Mouse (Mus musculus) brain, embryonic 14.5 days (tissue): ENCODE data around the gene Tmem179b. TPM values are rescaled to one million over a fixed set of nuclear protein-coding genes. Genes with fewer than 3 reads are reported as not detected.
A peak's percentile ranks its signal among the peaks of the same experiment; 100 is the strongest.

Source experiments
- DNase-seq: peaks from one replicate; pipeline ENCODE4 v3.0.0-alpha.2; 2011; ENCODE audit warnings: low read depth
- CTCF ChIP-seq: fragments of 200-500 bp; IDR thresholded peaks from 2 replicates; pipeline ENCODE4 v1.5.1; 2012; ENCODE audit warnings: inconsistent platforms, mild to moderate bottlenecking, moderate library complexity, borderline replicate concordance; ENCODE audit not compliant: insufficient read depth, insufficient read length; ENCODE audit errors: extremely low read depth
- POLR2A ChIP-seq: fragments of 200-500 bp; IDR thresholded peaks from 2 replicates; pipeline ENCODE4 v1.6.1; 2012; ENCODE audit warnings: mild to moderate bottlenecking, inconsistent platforms, borderline replicate concordance; ENCODE audit not compliant: poor library complexity, insufficient read depth, insufficient read length, severe bottlenecking; ENCODE audit errors: extremely low read depth
- polyA plus RNA-seq: library from polyadenylated mRNA; depleted of rRNA; stranded (reverse); fragments of >200 nt; gene quantifications from 2 replicates; pipeline ENCODE4 v1.2.3, GENCODE M21; 2012; rRNA removed

Gene Tmem179b
- 25.4 and 37.6 TPM in 2 replicates for polyA plus RNA-seq

DNA sequence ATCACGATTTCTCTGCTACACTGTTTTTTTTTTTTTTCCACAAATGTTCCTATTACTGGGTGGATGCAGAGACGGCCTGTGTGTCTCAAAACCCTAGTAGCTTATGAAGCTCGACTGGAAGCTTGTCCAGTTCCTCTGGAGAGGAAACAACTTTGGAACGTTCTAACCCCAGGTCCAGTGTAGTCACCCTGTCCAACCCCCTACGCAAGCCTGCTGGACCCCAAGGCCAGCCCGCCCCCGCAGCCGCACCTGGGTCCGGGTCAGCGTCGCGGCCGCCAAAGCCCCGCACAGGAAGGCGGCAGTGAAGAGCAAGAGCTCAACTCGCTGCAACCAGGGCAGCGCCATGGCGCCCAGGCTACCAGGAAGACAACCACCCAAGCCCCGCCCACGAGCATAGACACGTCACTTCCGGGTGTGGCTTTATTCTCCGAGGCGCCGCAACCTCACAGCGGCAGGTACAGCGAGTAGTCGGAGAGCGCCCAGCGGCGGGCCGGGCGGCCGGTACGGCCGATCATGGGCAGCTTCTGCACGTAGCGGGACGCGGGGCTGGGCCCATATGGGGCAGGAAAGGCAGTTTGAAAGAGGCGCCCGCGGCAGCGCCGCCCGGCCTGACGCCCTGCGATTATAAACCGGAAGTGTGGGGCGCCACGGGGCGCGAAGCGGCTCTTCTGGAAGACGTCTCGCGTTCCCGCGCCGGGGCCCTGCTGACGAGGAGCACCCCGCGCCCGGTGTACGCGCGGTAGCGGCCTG, at the start of gene Tmem179b:
Tmem179b (minus strand) TSS at position 382 of the 750 bp plus-strand sequence.
- TF ChIP-seq POLR2A (peak; percentile 82; the same call in 1 of the 2 replicates), CTCF (no peak)
- peak; percentile 97 for DNase-seq

DNA sequence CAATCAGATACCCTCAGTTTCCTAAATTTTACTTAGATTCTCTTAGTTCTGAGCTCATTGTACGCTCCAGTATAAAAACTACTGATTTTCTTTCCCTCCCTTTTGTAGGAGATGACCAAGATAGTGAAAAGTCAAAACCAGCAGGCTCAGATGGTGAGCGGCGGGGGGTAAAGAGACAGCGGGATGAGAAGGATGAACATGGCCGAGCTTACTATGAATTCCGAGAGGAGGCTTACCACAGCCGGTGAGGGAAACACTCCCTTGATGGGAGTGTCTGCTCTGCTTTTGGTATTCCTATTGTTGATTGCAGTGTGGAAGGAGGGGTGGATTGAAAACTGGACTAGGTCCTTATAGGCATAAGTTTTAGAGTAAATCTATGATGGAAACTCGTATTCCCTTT, 48.4 kb upstream of the Tmem179b start:
- TF ChIP-seq CTCF (no peak), POLR2A (no peak)
- DNase-seq = no peak

DNA sequence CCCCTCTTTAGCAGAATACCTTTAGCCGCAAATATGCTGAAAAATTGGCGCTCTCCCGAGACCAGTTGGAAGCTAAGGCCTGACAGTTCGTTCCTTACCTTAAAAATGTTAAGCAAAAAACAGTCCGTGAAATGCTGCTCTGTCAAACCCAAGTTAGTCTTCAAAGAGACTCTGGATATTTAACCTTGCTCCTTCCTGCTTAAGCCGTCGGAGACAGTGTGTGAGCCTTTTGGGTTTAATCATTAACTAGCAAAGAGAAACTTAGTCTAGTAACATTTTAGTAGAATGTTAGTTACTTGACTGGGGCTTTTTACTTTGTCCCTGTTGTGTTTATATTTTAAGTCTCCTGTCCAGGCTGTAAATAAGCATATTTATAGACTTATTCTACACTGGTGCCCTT, 46.9 kb upstream of the Tmem179b start:
- no peak for TF ChIP-seq CTCF
- no peak for TF ChIP-seq POLR2A

DNA sequence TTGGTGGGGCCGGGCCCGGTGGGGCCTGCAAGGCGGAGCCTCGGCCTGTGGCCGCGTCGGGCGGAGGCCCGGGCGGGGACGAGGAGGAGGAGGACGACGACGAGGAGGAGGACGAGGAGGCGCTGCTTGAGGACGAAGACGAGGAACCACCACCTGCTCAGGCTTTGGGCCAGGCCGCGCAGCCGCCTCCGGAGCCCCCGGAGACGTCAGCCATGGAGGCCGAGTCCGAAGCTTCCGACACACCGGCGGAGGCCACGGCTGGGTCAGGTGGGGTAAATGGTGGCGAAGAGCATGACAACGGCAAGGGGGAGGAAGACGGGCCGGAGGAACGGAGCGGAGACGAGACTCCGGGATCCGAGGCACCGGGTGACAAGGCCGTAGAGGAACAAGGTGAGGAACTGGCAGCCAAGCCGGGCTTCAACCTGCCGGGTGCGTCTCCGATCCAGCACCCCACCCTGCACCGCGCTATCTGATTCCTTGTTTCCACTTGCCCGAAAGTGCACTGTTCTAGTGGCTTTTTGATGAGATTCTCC, 46.2 kb upstream of the Tmem179b start:
- TF ChIP-seq POLR2A (no peak), CTCF (no peak)
- no peak for DNase-seq

More for the DNA sequence above, 46.9 kb upstream of the Tmem179b start:
- DNase-seq = no peak

DNA sequence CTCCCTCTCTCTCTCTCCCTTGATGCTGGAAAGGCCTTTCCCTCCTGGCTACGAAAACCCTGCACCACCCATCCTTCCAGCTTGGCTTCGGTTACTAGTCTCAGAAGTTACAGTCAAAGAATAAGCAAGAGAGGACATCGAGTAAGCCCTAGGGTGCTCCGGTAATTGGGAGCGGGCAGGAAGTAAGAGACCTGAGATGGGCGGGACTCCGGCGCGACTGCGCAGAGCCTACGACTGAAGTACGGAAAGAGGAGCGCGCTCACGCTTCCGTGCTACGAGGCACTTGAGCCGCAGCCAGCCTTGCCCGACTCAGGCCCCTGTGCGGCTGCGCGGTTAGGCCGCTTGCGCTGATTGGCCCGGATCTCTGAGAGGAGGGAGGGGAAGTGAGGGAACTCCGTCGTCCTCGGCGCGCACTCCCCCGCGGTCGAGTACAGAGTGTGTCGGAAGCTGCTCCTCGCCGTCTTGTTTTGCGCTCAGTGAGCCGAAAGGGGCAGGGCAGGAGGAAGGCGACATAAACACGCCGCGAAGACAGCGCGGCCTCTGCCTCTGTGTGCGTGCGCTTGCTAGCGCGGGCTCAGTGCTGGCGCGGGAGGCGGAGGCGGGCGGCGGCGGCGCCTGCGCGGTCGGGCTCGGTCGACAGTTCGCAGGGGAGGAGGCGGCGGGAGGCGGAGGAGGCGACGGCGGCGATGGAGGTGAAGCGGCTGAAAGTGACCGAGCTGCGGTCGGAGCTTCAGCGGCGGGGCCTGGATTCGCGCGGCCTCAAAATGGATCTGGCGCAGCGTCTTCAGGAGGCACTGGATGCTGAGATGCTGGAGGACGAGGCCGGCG, 45.5 kb upstream of the Tmem179b start, which contains the start of gene Hnrnpul2:
Hnrnpul2 (plus strand) TSS at position 415 of the 828 bp plus-strand sequence.
- TF ChIP-seq POLR2A (peak; percentile 73), CTCF (no peak)
- peak; percentile 100 for DNase-seq

DNA sequence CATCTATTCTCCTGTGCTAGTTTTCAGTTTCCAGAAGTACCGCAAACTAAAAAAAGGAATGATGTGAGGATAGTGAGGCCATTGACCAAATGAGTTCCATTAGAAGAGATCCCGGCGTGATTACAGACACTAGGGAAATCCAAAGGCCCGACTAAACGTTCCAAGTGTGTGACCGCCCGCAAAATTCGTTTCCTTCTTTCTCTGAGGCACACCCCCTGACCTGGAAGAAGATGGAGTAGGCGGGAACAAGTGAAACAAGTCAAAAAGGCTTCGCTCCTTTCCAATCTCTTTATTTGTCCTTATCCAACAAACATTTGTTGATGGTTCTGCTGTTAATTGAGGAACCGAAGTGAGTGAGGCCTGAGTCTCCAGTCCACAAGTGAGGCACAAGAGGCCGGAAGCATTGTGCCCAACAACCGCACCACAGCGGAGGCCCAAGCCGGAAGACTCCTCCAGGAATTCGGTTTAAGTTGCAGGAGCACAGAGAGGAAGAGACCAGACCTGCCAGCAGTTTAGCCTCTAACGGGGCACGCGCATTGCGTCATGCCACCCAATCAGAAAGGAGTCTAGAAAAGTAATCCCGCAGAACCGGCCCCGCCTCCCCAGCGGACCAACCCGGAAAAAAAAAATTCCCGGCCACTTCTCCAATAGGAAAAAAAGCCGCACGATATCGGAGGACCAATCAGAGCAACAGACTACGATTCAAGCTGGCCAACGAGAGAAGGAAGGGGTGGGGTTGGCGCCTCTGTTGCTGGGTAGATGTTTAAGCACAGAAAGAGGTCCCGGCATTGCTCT, 44.7 kb upstream of the Tmem179b start, which contains the start of gene Ttc9c:
Ttc9c (minus strand) TSS at position 533 of the 795 bp plus-strand sequence.
- peak; percentile 65; the same call in 1 of the 2 replicates for TF ChIP-seq POLR2A
- no peak for TF ChIP-seq CTCF
- DNase-seq = peak; percentile 100

DNA sequence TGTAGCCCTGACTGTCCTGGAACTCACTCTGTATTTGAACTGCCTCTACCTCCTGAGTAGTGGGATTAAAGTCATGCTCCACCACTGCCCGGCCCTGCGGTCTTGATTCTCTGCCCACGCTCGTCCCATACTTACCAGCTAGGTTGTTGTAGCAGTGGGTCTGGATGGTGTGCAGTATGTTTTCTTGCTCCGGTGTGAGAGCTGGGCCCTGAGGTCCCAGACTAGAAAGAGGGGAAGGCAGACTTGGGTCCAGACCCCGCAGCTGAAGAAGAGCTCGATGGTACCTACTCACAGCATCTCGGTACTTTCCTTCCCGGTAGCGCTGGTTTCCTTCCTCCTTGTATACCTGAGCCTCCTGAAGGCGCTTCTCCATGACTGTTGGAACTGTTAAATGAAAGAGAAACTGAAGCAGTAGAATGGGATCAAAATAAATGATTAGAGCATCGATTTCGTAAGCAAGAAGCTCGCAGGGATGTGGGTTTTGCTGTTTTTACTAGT, 44.1 kb upstream of the Tmem179b start:
- TF ChIP-seq CTCF (no peak), POLR2A (no peak)
- no peak for DNase-seq

DNA sequence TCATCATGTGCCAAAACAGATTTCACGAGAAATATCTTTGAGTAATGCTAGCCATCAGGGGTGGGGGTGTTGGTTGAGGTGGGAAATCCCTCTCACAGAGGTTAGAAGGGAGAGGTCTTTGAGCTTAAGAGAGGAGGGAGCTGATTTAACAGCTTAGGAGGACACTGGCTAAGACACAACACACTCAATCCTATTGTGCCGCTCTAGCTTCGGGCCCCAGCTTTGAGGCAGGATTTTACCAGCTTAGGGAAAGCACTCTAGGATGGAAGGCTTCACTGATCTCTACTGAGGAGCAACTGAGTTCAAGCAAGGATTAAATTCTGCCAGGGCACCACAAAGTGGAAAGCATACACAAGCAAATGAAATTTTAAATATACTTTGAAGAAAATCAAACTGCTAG, 42.7 kb upstream of the Tmem179b start:
- DNase-seq = no peak
- TF ChIP-seq POLR2A = no peak
- TF ChIP-seq CTCF = no peak

DNA sequence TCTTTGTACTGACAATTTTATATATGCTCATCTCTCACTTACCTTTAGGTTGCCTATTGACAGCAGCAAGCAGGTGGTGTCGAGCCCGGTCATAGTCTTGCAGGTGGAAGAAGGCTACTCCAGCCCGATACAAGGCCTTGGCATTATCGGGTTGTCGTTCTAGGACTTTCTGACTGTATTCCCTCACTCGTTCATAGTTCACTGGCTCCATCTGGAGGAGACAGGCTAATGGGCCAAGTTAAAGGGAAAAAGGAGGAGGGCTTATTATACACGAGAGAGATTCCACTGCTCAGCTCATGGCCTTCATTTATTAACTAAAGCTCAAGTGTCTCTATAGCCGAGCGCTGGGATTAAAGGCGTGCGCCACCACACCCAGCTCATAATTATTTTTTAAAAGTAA, 41.5 kb upstream of the Tmem179b start:
- peak; percentile 33 for DNase-seq
- TF ChIP-seq CTCF (no peak), POLR2A (no peak)

DNA sequence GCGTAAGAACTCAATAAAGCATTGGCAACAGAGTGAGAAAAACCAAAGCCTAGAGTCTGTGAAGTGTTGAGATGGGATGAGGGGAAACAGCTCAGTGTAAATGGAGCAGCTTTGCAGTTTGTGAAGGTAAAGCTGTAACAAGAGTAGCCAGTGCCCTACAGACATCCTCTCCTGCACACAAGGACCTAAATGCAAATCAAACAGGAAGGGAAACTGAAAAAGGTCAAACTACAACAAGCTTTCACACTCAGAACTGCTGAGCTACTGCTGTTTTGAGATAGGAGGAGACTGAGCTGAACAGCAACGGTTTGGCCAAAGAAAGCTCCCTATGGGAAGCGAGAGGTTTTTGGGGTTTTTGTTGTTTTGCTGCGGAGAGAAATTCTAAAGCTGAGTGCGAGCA, 32.5 kb upstream of the Tmem179b start:
- DNase-seq = no peak
- no peak for TF ChIP-seq CTCF
- TF ChIP-seq POLR2A = no peak

DNA sequence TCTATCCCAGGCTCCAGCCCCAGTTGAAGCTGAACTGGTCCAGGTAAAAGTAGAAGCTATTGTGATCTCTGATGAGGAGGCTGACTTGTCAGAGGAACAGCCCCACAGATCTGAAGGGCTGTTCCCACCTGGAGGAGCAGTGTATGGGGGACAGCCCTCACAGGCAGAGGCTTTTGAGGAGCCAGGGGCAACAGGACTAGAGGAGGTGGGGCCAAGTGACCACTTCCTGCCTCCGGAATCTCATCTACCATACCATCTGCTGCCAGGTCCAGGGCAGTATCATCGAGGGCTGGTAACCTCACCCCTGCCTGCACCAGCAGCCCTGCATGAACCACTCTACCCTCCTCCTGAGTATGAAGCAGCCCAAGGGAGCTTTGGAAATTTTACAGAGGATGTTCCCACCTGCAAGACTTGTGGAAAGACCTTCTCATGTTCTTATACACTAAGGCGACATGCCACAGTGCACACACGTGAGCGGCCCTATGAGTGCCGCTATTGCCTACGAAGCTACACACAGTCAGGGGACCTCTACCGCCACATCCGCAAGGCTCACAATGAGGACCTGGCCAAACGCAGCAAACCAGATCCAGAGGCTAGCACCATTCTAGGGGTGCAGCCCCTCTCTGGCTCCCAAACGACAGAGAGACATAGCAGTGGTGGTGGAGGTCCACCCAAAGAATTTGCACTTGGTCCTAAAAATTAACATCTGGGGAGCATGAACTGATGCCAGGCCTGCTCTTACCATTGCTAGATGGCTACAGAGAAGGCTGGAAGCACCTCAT, 29.8 kb upstream of the Tmem179b start:
- no peak for TF ChIP-seq CTCF
- no peak for TF ChIP-seq POLR2A
- DNase-seq = no peak
